Mouse (Mus musculus) midbrain, embryonic 11.5 days (tissue): ENCODE data around the gene Sh2d6. TPM values are rescaled to one million over a fixed set of nuclear protein-coding genes. Genes with fewer than 3 reads are reported as not detected.

Source experiments
- ATAC-seq: fragments of 200-750 bp; cut with Nextera tagmentation; 2 replicates; pipeline ENCODE4 v1.8.0; 2017; ENCODE audit warnings: moderate TSS enrichment, moderate library complexity; ENCODE audit not compliant: low FRiP score
- DNase-seq: peaks from one replicate; pipeline ENCODE4 v3.0.0; 2015; ENCODE audit warnings: low spot score; ENCODE audit errors: missing footprints
- H3K27ac ChIP-seq: fragments of 300-500 bp; sonication (generic); 2 replicates; pipeline ENCODE4 v1.5.1; 2014; ENCODE audit warnings: low read depth, low read length
- H3K27me3 ChIP-seq: fragments of 300-500 bp; sonication (generic); 2 replicates; pipeline ENCODE4 v1.6.1; 2014; ENCODE audit warnings: mild to moderate bottlenecking, low read length, moderate library complexity, mixed read lengths; ENCODE audit not compliant: control insufficient read depth, insufficient read depth
- H3K36me3 ChIP-seq: fragments of 300-500 bp; sonication (generic); 2 replicates; pipeline ENCODE4 v1.6.1; 2014; ENCODE audit warnings: mild to moderate bottlenecking, low read length, moderate library complexity, mixed read lengths; ENCODE audit not compliant: control insufficient read depth, insufficient read depth
- H3K4me1 ChIP-seq: fragments of 300-500 bp; sonication (generic); 2 replicates; pipeline ENCODE4 v1.6.1; 2014; ENCODE audit warnings: low read length; ENCODE audit not compliant: control insufficient read depth, insufficient read depth
- H3K4me2 ChIP-seq: fragments of 300-500 bp; sonication (generic); 2 replicates; pipeline ENCODE4 v1.6.1; 2014; ENCODE audit warnings: mild to moderate bottlenecking, moderate library complexity
- H3K4me3 ChIP-seq: fragments of 300-500 bp; sonication (generic); 2 replicates; pipeline ENCODE4 v1.5.1; 2014; ENCODE audit warnings: low read depth, low read length
- H3K9ac ChIP-seq: fragments of 300-500 bp; sonication (generic); 2 replicates; pipeline ENCODE4 v1.6.1; 2014; ENCODE audit warnings: low read length
- H3K9me3 ChIP-seq: fragments of 300-500 bp; sonication (generic); 2 replicates; pipeline ENCODE4 v1.6.1; 2016; ENCODE audit warnings: low read length; ENCODE audit not compliant: control insufficient read depth
- WGBS: fragments of 180-500 bp; shearing (Covaris S2); extraction: QIAGEN DNeasy Blood & Tissue Kit; methylation state at CpG from one replicate; pipeline ENCODE4 v1.1.7; 2014; 5-methylcytosine and 5-hydroxymethylcytosine counted together
- polyA plus RNA-seq: library from polyadenylated mRNA; unstranded; fragments of >200 nt; fragmentation: Nextera tagmentation; extraction: Ambion mirVana; gene quantifications from 2 replicates; pipeline ENCODE4 v1.2.1, GENCODE M21; 2014

Sh2d6 gene
- polyA plus RNA-seq, 1 experiment from 2014 or later, result 0.41 TPM

GRCm38 (mm10) chr6:72498950-72499349 lies 22.6 kb downstream of the Sh2d6 start:
- Histone ChIP-seq H3K36me3 (no peaks in the 10 kb centered on the region), H3K27me3 (no peaks in the 10 kb centered on the region), H3K4me1 (no peaks in the 10 kb centered on the region), H3K27ac (no peak overlapping the region), H3K9me3 (no peaks in the 10 kb centered on the region), H3K4me3 (no peak overlapping the region), H3K9ac (no peak overlapping the region), H3K4me2 (no peak overlapping the region)
- no peak for ATAC-seq
- no peak for DNase-seq
- 76% methylated on average over 5 of the region's 5 CpGs for WGBS

DNA sequence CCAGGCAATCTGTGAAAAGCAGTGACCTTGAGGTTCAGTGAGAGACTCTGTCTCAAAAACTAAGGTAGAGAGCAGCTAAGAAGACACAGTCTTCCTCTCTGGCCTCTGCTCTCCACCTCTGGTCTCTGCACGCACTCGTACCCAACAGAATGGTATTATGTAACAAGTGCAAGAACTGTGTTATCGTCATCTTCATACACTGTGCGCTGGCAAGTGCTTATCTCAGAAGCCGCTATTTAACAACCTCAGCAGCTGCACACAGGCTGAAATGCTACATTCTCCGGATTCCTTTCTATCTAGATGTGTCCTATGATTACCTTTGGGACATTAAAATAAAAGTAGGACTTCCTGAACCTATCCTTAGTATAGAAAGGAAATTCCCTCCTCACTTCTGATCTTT lies 28.6 kb downstream of the Sh2d6 start:
- Histone ChIP-seq H3K4me2 (no peak overlapping the region), H3K4me3 (no peak overlapping the region), H3K27me3 (no peaks in the 10 kb centered on the region), H3K36me3 (no peaks in the 10 kb centered on the region), H3K9ac (no peak overlapping the region), H3K9me3 (no peaks in the 10 kb centered on the region), H3K4me1 (no peaks in the 10 kb centered on the region), H3K27ac (no peak overlapping the region)
- no peak for ATAC-seq
- WGBS, result 88% methylated on average over 6 of the region's 6 CpGs
- DNase-seq, result peak; percentile 2

GRCm38 (mm10) chr6:72491151-72491550 lies 30.4 kb downstream of the Sh2d6 start:
- Histone ChIP-seq H3K9me3 (no peaks in the 10 kb centered on the region), H3K4me1 (no peaks in the 10 kb centered on the region), H3K9ac (no peak overlapping the region), H3K4me2 (no peak overlapping the region), H3K36me3 (no peaks in the 10 kb centered on the region), H3K4me3 (no peak overlapping the region), H3K27me3 (no peaks in the 10 kb centered on the region), H3K27ac (no peak overlapping the region)
- WGBS, result 77% methylated on average over 3 of the region's 3 CpGs
- peak; percentile 76 for DNase-seq
- ATAC-seq, result no peak

DNA sequence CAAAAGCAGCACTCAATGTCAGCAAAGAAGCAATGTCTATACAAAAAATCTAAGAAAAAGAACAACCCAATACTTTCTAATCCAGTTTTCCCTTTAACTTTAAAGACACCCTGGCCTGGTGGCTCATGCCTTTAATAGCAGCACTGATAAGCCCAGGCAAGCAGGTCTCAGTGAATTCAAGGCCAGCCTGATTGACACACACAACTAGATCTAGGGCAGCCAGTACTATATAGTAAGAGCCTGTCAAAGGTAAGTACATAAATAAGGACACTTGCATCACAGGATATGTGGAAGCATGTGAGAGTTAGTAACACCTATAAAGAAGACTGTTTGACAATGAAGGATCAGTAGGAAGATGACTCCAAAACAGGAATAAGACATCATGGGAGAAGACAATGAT lies 32.0 kb downstream of the Sh2d6 start:
- no peak overlapping the region for H3K4me3 ChIP-seq
- no peaks in the 10 kb centered on the region for H3K36me3 ChIP-seq
- no peak overlapping the region for H3K27ac ChIP-seq
- no peak for ATAC-seq
- no peak overlapping the region for H3K4me2 ChIP-seq
- no peaks in the 10 kb centered on the region for H3K9me3 ChIP-seq
- DNase-seq, result no peak
- H3K27me3 ChIP-seq, result no peaks in the 10 kb centered on the region
- no peak overlapping the region for H3K9ac ChIP-seq
- no peaks in the 10 kb centered on the region for H3K4me1 ChIP-seq

DNA sequence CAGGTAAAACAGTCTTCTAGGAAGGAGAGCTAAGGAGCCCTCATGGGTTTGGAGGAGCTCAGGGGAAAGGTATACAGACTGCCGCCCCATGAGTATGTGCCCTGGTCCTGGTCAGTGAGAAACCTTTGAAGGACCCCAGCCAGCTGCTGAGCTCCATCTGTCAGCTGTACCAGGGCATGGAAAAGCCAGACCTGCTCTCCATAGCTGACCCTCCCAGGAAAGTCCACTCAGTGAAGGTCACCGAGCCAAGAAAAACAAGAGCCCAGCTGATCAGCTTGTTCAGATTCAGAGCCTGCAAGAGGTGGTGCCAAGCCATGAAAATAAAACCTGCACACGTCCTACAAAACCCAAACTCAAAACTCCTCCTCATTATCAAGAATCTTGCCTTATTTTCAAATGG lies 32.7 kb downstream of the Sh2d6 start:
- DNase-seq, result peak; percentile 12
- no peaks in the 10 kb centered on the region for H3K9me3 ChIP-seq
- H3K36me3 ChIP-seq, result no peaks in the 10 kb centered on the region
- no peaks in the 10 kb centered on the region for H3K4me1 ChIP-seq
- no peak overlapping the region for H3K9ac ChIP-seq
- H3K4me3 ChIP-seq, result no peak overlapping the region
- no peak overlapping the region for H3K27ac ChIP-seq
- WGBS, result 78% methylated on average over 3 of the region's 3 CpGs
- no peak for ATAC-seq
- no peaks in the 10 kb centered on the region for H3K27me3 ChIP-seq
- no peak overlapping the region for H3K4me2 ChIP-seq

DNA sequence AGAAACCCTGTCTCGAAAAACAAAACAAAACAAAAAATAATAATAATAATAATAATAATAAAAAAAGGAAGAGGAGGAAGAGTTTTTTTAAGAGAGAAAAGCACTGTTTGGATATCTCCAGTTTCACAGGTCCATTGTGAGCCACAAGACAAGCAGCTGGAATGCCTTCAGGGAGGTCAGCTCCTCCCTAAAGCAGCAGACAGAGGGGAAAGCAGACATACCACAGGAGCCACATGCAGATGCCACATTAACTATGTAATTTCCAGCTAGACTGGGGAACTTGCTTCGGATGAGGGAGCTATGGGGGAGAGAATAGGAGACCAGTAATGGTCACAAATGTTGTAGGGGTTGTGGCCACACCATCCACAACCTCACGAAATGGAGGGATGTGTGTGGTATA lies 34.2 kb downstream of the Sh2d6 start:
- Histone ChIP-seq H3K27ac (no peak overlapping the region), H3K36me3 (no peaks in the 10 kb centered on the region), H3K4me3 (no peak overlapping the region), H3K9me3 (no peaks in the 10 kb centered on the region), H3K4me2 (no peak overlapping the region), H3K9ac (no peak overlapping the region), H3K4me1 (no peaks in the 10 kb centered on the region), H3K27me3 (no peaks in the 10 kb centered on the region)
- WGBS, result 75% methylated on average over 3 of the region's 3 CpGs
- no peak for ATAC-seq
- DNase-seq, result peak; percentile 69

GRCm38 (mm10) chr6:72486307-72486706 lies 35.2 kb downstream of the Sh2d6 start:
- WGBS, result 96% methylated on average over 6 of the region's 6 CpGs

DNA sequence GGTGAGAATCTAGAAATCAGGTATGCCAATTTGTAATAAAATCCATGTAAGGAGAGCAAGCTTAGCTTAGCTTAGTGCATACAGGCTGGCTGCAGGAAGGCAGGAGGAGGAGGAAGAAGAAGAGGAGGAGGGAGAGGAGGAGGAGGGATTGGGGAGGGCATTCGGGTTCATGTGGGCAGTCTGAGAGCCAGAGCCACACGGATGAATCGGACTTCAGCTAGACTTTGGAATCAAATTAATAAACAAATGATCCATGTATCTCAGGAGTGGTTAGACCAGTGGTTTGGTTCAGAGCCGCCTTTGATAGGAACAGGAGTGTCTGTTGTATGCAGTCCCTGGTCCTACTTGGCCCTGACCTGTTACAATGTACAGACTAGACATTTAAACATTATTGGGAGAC lies 36.6 kb downstream of the Sh2d6 start:
- DNase-seq (no peak), ATAC-seq (no peak)
- Histone ChIP-seq H3K36me3 (no peaks in the 10 kb centered on the region), H3K9ac (no peak overlapping the region), H3K4me1 (no peaks in the 10 kb centered on the region), H3K27ac (no peak overlapping the region), H3K27me3 (no peaks in the 10 kb centered on the region), H3K9me3 (no peaks in the 10 kb centered on the region), H3K4me2 (no peak overlapping the region), H3K4me3 (no peak overlapping the region)
- WGBS, result 72% methylated on average over 4 of the region's 4 CpGs

More at GRCm38 (mm10) chr6:72486307-72486706, 35.2 kb downstream of the Sh2d6 start:
- Histone ChIP-seq H3K27ac (no peak overlapping the region), H3K4me3 (no peak overlapping the region), H3K4me1 (no peaks in the 10 kb centered on the region), H3K4me2 (no peak overlapping the region), H3K9ac (no peak overlapping the region), H3K36me3 (no peaks in the 10 kb centered on the region), H3K9me3 (no peaks in the 10 kb centered on the region), H3K27me3 (no peaks in the 10 kb centered on the region)
- DNase-seq, result no peak
- ATAC-seq, result no peak

- Histone ChIP-seq H3K9ac (no peak overlapping the region), H3K9me3 (no peaks in the 10 kb centered on the region), H3K27ac (no peak overlapping the region), H3K4me2 (no peak overlapping the region), H3K4me1 (no peaks in the 10 kb centered on the region), H3K4me3 (no peak overlapping the region), H3K27me3 (no peaks in the 10 kb centered on the region), H3K36me3 (no peaks in the 10 kb centered on the region)
- DNase-seq (peak; percentile 65), ATAC-seq (no peak)
- 75% methylated on average over 2 of the region's 2 CpGs for WGBS
Measured at GRCm38 (mm10) chr6:72482156-72482555, 39.4 kb downstream of the Sh2d6 start.

GRCm38 (mm10) chr6:72480422-72480702 lies 41.1 kb downstream of the Sh2d6 start:
- Histone ChIP-seq H3K4me2 (no peak overlapping the region), H3K4me1 (no peaks in the 10 kb centered on the region), H3K27me3 (no peaks in the 10 kb centered on the region), H3K36me3 (no peaks in the 10 kb centered on the region), H3K4me3 (no peak overlapping the region), H3K9ac (no peak overlapping the region), H3K27ac (no peak overlapping the region), H3K9me3 (no peaks in the 10 kb centered on the region)
- DNase-seq (no peak), ATAC-seq (no peak)
- 91% methylated on average over 2 of the region's 2 CpGs for WGBS
